Mouse (Mus musculus) heart, postnatal 0 days (tissue): Measurements from ENCODE around the gene Bcor. TPM values are rescaled to one million over a fixed set of nuclear protein-coding genes. Genes with fewer than 3 reads are reported as not detected.

Source experiments
- ATAC-seq: fragments of 200-750 bp; cut with Nextera tagmentation; 2 replicates; pipeline ENCODE4 v1.8.0; 2017; ENCODE audit warnings: low read depth, moderate number of reproducible peaks, moderate library complexity; ENCODE audit not compliant: insufficient read depth
- DNase-seq: peaks from one replicate; pipeline ENCODE4 v3.0.0-alpha.2; 2016; ENCODE audit warnings: low spot score
- H3K27ac ChIP-seq: fragments of 300-500 bp; sonication (generic); 2 replicates; pipeline ENCODE4 v1.5.1; 2014; ENCODE audit warnings: low read depth, mild to moderate bottlenecking
- H3K27me3 ChIP-seq: fragments of 300-500 bp; sonication (generic); 2 replicates; pipeline ENCODE4 v1.6.1; 2014; ENCODE audit warnings: low read length, mixed read lengths; ENCODE audit not compliant: control insufficient read depth, insufficient read depth
- H3K36me3 ChIP-seq: fragments of 300-500 bp; sonication (generic); replicated peaks from 2 replicates; pipeline ENCODE4 v1.6.1; 2014; ENCODE audit warnings: low read length, mixed read lengths; ENCODE audit not compliant: control insufficient read depth, insufficient read depth
- H3K4me1 ChIP-seq: fragments of 300-500 bp; sonication (generic); 2 replicates; pipeline ENCODE4 v1.6.1; 2014; ENCODE audit warnings: antibody characterized with exemption; ENCODE audit not compliant: control insufficient read depth, insufficient read depth
- H3K4me2 ChIP-seq: fragments of 300-500 bp; sonication (generic); 2 replicates; pipeline ENCODE4 v1.6.1; 2014; ENCODE audit warnings: low read depth, mild to moderate bottlenecking, low read length, moderate library complexity
- H3K4me3 ChIP-seq: fragments of 300-500 bp; sonication (generic); 2 replicates; pipeline ENCODE4 v1.5.1; 2014; ENCODE audit warnings: low read depth, low read length
- H3K9ac ChIP-seq: fragments of 300-500 bp; sonication (generic); replicated peaks from 2 replicates; pipeline ENCODE4 v1.6.1; 2014; ENCODE audit warnings: low read depth, low read length, mixed read lengths
- H3K9me3 ChIP-seq: fragments of 300-500 bp; sonication (generic); replicated peaks from 2 replicates; pipeline ENCODE4 v1.6.1; 2016; ENCODE audit warnings: low read length; ENCODE audit not compliant: control insufficient read depth
- CTCF ChIP-seq: IDR thresholded peaks from 2 replicates; pipeline ENCODE4 v1.5.1; 2016; ENCODE audit warnings: antibody characterized with exemption, control low read depth, low read depth
- EP300 ChIP-seq: IDR thresholded peaks from 2 replicates; pipeline ENCODE4 v1.6.1; 2016; ENCODE audit warnings: antibody characterized with exemption, low read depth
- WGBS: fragments of 180-500 bp; shearing (Covaris S2); extraction: QIAGEN DNeasy Blood & Tissue Kit; methylation state at CpG from one replicate; pipeline ENCODE4 v1.1.7; 2014; 5-methylcytosine and 5-hydroxymethylcytosine counted together
- polyA plus RNA-seq: library from polyadenylated mRNA; unstranded; fragments of >200 nt; fragmentation: Nextera tagmentation; extraction: Ambion mirVana; gene quantifications from 2 replicates; pipeline ENCODE4 v1.2.1, GENCODE M21; 2015
- total RNA-seq: library from RNA; depleted of rRNA; stranded (reverse); fragments of >200 nt; gene quantifications from 2 replicates; pipeline ENCODE4 v1.2.3, GENCODE M21; 2014; ENCODE audit warnings: low replicate concordance

Gene Bcor
- total and polyA plus RNA-seq, 2 experiments from 2014 or later: 8.9 to 25.7 TPM

- no peak for ATAC-seq
- no peak overlapping the region for H3K4me3 ChIP-seq
- peaks cover 35% of the 10 kb centered on the region for H3K36me3 ChIP-seq
- H3K9me3 ChIP-seq: no peaks in the 10 kb centered on the region
- no peaks in the 10 kb centered on the region for H3K27me3 ChIP-seq
- no peak overlapping the region for H3K4me2 ChIP-seq
- 60% methylated on average over 9 of the region's 9 CpGs for WGBS
- no peak for DNase-seq
- no peaks in the 10 kb centered on the region for H3K4me1 ChIP-seq
- no peak overlapping the region for H3K9ac ChIP-seq
- H3K27ac ChIP-seq: no peak overlapping the region
- TF ChIP-seq CTCF (no peak), EP300 (no peak)
These were observed 106.7 kb downstream of the Bcor start for GRCm38 (mm10) chrX:12053315-12053914.

GRCm38 (mm10) chrX:12052651-12053050, 107.5 kb downstream of the Bcor start:
- Histone ChIP-seq H3K9me3 (no peaks in the 10 kb centered on the region), H3K36me3 (peaks cover 33% of the 10 kb centered on the region), H3K9ac (no peak overlapping the region), H3K27ac (no peak overlapping the region), H3K4me2 (no peak overlapping the region), H3K27me3 (no peaks in the 10 kb centered on the region), H3K4me1 (no peaks in the 10 kb centered on the region), H3K4me3 (no peak overlapping the region)
- ATAC-seq: no peak
- TF ChIP-seq EP300: no peak
- TF ChIP-seq CTCF: no peak
- no peak for DNase-seq
- 83% methylated on average over 1 of the region's 1 CpGs for WGBS

- Histone ChIP-seq H3K9me3 (no peaks in the 10 kb centered on the region), H3K36me3 (peaks cover 29% of the 10 kb centered on the region), H3K27me3 (no peaks in the 10 kb centered on the region), H3K4me2 (no peak overlapping the region), H3K4me3 (no peak overlapping the region), H3K9ac (no peak overlapping the region), H3K27ac (no peak overlapping the region), H3K4me1 (no peaks in the 10 kb centered on the region)
- 60% methylated on average over 11 of the region's 11 CpGs for WGBS
- TF ChIP-seq EP300 (no peak), CTCF (no peak)
- no peak for ATAC-seq
- DNase-seq: no peak
These were observed 111.4 kb downstream of the Bcor start for GRCm38 (mm10) chrX:12048721-12049120.

- DNase-seq (no peak), ATAC-seq (no peak)
- Histone ChIP-seq H3K27me3 (no peaks in the 10 kb centered on the region), H3K4me3 (no peak overlapping the region), H3K27ac (no peak overlapping the region), H3K9me3 (no peaks in the 10 kb centered on the region), H3K4me1 (no peaks in the 10 kb centered on the region), H3K4me2 (no peak overlapping the region), H3K9ac (no peak overlapping the region), H3K36me3 (peaks cover 29% of the 10 kb centered on the region)
- TF ChIP-seq CTCF (no peak), EP300 (no peak)
- 45% methylated on average over 9 of the region's 9 CpGs for WGBS
These were observed 112.0 kb downstream of the Bcor start for GRCm38 (mm10) chrX:12048166-12048565.

- no peak for ATAC-seq
- Histone ChIP-seq H3K4me2 (no peak overlapping the region), H3K9ac (no peak overlapping the region), H3K4me1 (no peaks in the 10 kb centered on the region), H3K9me3 (no peaks in the 10 kb centered on the region), H3K36me3 (peaks cover 29% of the 10 kb centered on the region), H3K4me3 (no peak overlapping the region), H3K27ac (no peak overlapping the region), H3K27me3 (no peaks in the 10 kb centered on the region)
- DNase-seq: no peak
- WGBS: 38% methylated on average over 14 of the region's 16 CpGs
- TF ChIP-seq CTCF (no peak), EP300 (no peak)
These were observed 112.8 kb downstream of the Bcor start for GRCm38 (mm10) chrX:12047223-12047911.

- Histone ChIP-seq H3K4me2 (no peak overlapping the region), H3K27me3 (no peaks in the 10 kb centered on the region), H3K9ac (no peak overlapping the region), H3K4me1 (no peaks in the 10 kb centered on the region), H3K4me3 (no peak overlapping the region), H3K36me3 (peaks cover 29% of the 10 kb centered on the region), H3K27ac (no peak overlapping the region), H3K9me3 (no peaks in the 10 kb centered on the region)
- 79% methylated on average over 13 of the region's 13 CpGs for WGBS
- ATAC-seq (no peak), DNase-seq (no peak)
- TF ChIP-seq CTCF (no peak), EP300 (no peak)
These were observed 113.5 kb downstream of the Bcor start for GRCm38 (mm10) chrX:12046676-12047075.
